Mouse (Mus musculus) A20 (cell line): ENCODE data around the gene Ifi35.
A peak's percentile ranks its signal among the peaks of the same experiment; 100 is the strongest.
"Not testable (repeated sequence)": the region's sequence is repeated elsewhere in the genome, so short reads cannot be mapped to it uniquely, and the experiment has no call there.

ENCODE experiments used
- DNase-seq: peaks from one replicate; pipeline ENCODE4 v3.0.0-alpha.2; 2011; ENCODE audit warnings: low read depth, low spot score

Gene Ifi35

DNA sequence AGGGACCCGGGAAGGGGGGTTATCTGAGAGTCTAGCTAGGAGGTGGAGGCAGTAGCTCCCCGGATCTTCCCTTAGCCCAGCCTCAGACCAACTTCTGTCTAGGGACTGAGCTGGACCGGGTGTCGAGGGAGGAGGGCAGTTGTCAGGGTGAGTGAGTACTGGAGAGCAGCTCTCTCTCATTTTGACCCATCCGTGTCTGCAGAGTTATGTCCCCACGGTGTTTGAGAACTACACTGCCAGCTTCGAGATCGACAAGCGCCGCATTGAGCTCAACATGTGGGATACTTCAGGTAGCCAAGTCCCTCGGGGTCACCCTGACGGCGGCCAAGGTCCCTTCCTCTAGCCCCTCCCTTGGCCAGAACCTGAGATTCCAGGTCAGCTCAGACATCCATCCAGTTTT is 20.5 kb downstream of the Ifi35 start:
- DNase-seq, result peak; percentile 23

DNA sequence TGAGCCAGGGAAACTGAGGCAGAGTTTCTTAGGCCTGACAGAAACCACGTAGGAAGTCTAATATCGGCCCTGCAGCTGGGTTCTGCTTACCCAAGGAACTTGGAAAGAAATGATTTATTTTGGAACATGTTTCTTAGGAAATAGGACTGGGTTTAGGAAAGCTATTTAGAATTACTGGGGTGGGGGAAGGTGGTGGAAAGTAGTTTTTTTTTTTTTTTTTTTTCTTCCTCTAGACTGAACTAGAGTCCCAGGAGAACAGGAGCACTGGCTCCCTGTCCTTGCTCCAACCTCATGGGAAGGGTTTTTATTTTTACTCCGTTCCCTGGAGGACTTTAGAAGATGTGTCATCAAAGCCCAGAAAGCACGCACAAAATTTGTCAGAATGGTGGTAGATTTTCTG is 20.9 kb downstream of the Ifi35 start:
- DNase-seq, result no peak

DNA sequence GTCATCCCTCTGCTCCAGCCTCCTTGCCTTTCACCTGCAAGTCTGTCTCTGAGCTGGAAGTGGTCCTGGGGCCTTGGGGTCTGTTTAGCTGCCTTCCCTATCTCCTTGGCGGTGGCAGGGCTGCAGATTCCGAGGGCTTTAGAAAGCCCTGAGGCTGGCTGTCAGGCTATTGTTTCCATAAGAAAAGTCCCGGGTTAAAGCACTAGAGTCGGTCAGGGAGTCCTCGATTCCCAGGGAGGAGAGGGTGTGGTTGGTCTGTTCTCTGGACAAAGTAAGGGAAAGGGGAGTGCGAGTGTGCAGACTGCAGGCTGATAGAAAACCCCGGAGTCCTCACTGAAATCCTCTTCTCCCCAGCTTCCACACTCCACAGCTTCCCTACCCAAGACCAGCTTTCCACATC is 22.0 kb downstream of the Ifi35 start:
- no peak for DNase-seq

DNA sequence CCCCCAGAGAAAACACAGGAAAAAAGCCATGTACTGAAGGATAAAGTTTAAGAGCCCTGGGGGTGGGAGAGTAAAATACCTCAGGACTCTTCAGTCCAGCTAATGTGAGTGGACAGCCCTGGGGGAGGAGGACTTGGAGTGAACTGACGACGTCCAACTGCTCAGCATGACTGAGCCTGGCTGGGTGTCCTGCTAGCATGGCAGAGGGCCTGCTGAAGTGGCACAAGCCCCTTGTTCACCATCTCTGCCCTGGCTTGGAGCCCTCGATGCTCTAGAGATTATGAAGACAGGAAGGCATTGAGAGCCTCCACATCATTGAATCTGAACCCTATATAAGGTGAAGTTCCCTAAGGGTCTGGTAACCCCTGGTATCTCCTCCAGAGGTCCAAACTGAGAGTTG is 23.7 kb downstream of the Ifi35 start:
- DNase-seq, result no peak

DNA sequence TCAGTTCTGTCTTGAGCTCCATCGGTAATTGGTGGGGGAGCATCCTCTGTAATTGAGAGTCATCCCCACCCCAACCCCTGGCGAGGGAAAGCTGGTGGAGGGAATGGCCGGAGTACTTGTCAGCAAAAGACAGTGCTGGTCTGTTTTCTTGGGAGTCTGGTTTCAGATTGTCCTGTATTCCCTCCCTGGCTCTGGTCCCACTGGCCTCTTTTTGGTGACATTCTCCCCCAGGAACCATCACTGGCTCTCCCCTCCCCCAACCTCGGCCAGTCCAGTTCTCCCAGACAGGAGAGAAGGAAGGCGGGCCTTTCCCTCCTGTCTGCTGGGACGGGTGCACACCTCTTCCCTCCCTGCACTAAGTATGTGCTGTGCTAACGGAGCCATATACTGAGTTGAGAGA is 24.1 kb downstream of the Ifi35 start:
- DNase-seq, result no peak

DNA sequence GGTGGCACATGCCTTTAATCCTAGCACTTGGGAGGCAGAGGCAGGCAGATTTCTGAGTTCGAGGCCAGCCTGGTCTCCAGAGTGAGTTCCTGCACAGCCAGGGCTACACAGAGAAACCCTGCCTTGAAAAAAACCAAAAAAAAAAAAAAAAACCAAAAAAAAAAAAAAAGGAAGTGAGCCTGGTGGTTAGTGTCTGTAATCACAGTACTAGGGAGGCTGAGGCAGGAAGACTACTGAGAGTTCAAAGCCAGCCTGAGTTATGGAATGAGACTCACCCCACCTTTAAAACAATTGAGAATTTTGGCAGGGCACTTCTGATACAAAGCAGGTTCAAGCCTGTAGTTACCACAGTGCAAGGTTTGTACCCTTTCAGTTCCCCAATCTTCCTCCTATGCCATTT is 25.5 kb downstream of the Ifi35 start:
- peak; percentile 36 for DNase-seq

DNA sequence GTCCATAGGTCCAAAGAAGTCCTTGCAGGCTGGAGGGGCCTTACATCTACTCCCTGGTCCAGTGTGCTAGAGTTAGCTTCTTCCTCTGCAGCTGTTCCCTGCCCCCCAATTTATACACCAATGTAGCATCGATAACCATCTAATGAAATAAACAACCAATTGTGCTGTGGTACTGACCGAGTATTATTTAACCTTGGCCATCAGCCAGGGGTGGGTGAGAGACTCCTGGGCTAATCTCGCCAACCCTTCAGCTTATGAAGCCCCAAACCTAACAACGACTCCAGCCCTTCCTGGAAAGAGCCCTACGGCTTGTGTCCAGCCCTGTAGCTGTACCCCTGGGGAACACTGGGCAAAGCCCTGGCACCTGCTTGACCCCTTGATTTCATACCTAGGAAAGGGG is 26.1 kb downstream of the Ifi35 start:
- DNase-seq, result no peak

DNA sequence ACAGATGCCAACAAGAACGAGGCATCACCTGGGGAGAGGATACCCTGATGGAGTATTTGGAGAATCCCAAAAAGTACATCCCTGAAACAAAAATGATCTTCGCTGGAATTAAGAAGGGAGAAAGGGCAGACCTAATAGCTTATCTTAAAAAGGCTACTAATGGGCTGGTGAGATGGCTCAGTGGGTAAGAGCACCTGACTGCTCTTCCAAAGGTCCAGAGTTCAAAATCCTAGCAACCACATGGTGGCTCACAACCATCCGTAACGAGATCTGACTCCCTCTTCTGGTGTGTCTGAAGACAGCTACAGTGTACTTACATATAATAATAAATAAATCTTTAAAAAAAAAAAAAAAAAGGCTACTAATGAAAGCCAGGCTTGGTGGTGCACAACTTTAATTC is 28.2 kb downstream of the Ifi35 start:
- not testable (repeated sequence) for DNase-seq

DNA sequence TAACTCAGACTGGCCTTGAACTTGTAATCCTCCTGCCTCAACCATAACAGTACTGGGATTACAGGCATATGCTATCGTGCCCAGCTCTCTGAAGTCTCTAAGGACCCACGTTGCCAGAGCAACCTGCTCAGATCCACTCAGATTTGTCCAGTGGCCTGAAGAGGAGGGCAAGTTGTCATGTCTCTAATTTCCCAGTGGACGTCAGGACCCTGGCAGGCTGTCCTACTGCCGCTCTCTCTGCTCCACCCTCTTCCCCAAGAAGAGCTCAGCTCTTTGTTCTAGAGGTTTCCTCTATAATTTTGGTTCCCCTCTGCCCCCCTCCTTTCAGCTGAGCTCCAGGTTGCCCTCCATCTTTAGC is 29.0 kb downstream of the Ifi35 start:
- DNase-seq, result no peak

DNA sequence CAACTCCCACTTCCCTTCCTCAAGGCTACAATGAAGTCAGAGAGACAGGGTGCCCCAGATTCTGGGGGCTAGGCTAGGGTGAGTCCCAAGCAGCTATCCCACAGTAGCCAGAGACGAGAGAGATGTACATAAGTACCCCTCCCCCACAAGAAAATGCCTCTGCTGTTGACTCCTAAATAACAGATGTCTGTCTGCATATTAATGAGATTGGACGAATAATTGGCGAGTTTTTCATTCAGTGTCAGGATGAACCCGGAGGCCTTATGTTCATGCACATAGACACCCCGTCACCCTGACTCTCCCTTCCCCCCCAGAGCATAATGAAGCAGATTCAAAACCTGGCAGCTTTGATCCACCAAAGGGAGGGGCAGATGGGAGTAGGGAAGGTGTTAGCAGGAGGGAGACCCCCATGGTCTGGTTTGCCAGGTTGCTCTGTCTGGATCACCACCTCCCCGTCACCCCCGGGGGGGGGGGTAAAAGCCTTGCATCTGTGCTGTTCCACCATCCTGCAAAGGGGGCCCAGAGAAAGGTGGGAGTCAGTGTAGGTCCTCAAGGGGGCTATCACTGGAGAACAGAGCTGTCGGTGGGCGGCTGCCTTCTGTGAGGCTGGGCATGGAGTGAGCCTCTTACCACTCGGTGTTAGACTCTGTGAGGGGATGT is 29.5 kb downstream of the Ifi35 start:
- no peak for DNase-seq

DNA sequence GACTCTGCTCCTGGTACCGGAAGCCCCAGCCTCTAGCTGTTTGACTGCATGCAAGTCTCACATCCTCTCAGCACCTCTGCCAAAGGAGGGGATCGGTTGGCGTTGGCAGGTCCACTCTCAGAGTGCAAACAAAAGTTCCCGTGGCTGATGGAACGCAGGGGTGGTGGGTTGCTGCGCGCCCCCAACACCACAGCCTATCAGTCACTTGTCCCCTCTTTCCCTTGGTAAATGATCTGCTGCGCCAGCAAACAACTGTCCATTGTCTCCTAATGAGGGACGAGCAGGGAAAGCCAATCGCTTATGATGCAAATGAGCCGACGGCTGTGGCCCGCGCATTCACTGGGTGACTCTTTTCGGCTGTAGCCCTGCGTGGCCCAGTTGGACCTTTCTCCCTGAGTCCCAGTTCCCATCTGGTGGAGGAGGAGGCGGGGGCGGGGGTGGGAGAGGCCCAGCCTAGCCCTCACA is 31.0 kb downstream of the Ifi35 start:
- DNase-seq, result no peak

DNA sequence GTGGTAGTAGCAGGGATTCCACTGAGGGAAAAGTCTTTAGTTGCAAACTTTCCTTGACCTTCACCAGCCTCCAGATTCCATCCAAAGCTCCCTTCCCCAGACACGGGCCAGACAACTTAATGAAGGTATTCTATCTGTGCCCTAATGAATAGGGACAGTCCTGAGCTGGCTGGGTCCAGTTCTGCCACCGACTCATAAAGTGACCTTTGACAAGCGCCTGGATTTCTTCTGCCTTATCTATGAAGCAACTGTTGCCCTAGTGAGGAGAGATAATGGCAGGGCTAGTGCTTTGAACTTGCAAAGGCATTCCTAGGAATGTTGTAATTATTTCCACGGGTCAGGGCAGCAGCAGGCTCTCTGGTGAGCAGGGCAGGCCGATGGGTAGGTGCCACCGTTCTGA is 32.7 kb downstream of the Ifi35 start:
- no peak for DNase-seq

DNA sequence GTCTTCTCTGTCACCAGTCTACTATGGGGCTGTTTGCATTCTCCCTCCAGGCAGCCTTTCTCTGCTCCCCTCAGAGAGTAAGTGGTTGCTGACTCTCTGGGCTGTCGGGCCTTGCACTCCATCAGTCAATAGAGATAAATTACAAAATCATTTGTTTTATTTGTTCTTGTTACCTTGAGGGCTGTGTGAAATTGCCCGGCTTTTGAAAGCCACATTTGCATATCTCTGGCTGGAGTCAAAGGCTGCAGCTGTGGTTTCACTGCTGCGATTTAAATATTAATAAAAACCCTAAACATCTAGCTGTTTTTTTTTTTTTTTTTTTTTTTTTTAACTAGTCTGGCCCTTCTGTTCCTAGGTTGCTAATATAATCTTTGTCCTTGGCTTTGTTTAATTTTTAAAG is 35.6 kb downstream of the Ifi35 start:
- peak; percentile 29 for DNase-seq

DNA sequence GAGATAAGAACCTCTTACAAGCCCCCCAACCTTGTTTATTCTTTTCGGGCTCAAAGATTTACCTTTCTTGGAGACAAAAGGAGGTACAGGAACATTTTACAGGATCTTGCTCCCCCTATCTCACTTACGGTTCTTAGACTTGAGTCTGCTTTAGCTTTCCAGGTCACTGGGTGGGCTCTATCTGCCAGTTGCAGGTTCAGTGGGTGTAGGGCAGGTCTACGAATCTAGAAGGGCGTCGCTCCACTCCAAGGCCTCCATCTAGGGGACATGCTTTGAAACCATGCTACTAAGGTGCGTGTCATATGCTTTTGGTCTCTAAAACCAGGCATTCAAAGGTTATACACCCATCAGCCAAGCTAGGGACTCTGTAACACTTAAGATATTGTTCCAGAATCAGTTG is 36.0 kb downstream of the Ifi35 start:
- DNase-seq, result no peak

DNA sequence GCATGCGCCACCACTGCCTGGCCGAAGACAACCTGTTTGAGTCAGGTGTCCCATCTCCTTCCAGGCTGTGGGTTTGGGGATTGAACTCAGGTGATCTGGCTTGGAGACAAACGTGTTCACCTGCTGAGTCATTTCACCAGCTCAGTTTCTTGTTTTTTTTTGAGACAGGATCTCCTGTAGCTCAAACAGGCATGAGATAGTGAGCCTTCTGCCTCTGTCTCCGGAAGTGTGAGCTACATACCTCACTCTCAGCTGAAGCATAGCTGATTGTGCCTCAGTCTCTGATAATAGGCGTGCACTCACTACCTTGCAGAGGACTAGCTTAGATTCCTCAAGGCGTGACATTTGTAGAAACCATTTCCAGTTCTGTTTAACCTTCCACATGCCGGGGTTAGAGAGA is 36.6 kb downstream of the Ifi35 start:
- no peak for DNase-seq

DNA sequence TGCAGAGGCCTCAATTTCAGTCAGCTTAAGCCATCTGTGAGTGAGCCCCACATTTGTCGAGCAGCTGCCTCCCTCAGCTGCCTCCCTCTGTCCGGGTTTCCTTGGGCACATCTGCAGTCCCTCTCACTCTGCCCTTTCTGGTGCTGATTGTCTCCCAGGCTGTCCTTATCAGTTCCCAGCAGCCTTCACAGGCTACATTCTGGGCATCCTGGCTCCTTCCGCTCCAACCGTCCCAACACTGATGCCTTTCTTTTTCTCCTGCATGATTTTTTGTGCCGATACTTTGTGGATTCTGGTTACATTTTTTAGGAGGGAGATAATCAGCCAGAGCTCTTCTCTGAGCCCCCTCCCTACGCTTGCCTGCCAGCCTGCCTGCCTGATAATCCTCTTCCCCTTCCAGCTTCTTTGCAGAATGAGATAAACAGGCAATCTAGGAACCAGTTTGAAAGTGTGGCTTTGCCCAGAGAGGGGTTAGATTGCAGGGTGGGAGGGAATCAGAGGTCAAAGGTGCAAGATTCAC is 37.4 kb downstream of the Ifi35 start:
- DNase-seq, result no peak

DNA sequence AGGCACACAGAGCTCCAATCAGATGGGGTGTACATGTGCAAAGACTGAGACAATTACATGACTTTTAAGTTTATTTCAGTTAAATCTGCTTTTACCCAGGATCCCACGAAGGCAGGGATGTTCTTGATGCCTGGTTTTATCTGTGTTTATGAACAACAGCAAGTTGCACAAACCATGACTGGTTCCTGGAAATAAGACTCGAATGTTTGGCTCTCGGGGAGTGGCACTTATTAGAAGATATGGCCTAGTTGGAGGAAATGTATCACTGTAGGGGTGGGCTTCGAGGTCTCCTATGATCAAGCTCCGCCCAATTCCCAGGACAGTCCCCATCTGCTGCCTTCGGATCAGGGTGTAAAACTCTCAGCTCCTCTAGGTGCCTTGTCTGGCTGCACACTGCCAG is 37.9 kb downstream of the Ifi35 start:
- no peak for DNase-seq

DNA sequence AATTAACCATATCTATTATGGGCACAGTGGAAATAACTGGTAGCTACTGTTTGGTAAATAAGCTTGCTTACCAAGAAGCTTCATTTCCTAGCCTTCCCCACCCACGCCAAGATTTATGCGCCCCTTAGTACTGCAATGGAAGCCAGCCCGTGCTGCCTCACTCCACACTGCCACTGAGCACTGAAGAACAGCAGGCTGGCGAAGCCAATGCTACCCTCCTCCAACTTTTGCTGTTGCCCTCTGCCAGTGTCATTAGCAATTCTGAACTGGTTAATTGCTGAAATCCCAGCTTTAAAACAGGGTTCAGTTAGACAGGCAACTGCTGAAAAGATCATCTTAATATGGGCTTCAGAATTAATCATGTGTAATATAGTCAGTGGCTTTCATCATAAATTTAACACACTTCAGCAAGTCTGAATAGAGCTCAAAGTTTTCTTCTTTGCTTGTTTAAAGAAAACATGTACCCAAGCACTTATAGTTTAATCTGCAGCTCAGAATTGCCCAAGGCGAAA is 58.1 kb downstream of the Ifi35 start:
- no peak for DNase-seq

DNA sequence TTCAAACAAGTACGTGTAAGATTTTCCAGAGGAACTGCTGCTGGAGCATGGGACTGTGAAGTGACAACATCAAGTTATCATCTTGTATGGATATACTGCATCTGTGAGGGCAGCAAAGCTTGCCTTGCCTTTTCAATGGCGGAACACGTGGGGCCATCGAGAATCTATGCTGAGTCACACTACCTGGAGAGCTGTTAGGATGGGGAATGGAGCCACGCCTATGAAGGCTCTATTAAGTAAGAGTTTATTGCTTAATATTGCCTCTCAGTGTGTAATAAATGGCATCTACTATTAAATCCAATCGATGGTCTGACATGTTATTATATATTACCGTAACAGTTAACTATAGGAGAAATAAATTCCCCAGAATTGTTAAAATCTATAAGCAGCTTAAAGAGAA is 58.9 kb downstream of the Ifi35 start:
- DNase-seq, result no peak
